Mouse (Mus musculus) heart, adult 2 months (tissue): ENCODE data around the gene Lrrc71. TPM values are rescaled to one million over a fixed set of nuclear protein-coding genes. Genes with fewer than 3 reads are reported as not detected.

Experiments used
- DNase-seq, 2 experiments: peaks; one replicate each; pipeline ENCODE4 v3.0.0; 2021
- H3K27ac ChIP-seq: fragments of 200-600 bp; 2 replicates; pipeline ENCODE4 v1.8.1; 2022
- H3K27me3 ChIP-seq: fragments of 200-500 bp; 2 replicates; pipeline ENCODE4 v1.6.1; 2012; ENCODE audit warnings: mild to moderate bottlenecking, low read length, inconsistent platforms, mixed read lengths; ENCODE audit not compliant: control insufficient read depth, insufficient read depth
- H3K36me3 ChIP-seq: fragments of 200-500 bp; 2 replicates; pipeline ENCODE4 v1.6.1; 2012; ENCODE audit warnings: low read length, inconsistent platforms; ENCODE audit not compliant: control insufficient read depth, insufficient read depth
- H3K4me1 ChIP-seq: fragments of 200-500 bp; 2 replicates; pipeline ENCODE4 v1.6.1; 2011; ENCODE audit warnings: low read length; ENCODE audit not compliant: control insufficient read depth, insufficient read depth
- H3K4me3 ChIP-seq: fragments of 200-600 bp; 2 replicates; pipeline ENCODE4 v1.8.1; 2022
- H3K79me2 ChIP-seq: fragments of 200-500 bp; replicated peaks from 2 replicates; pipeline ENCODE4 v1.6.1; 2012; ENCODE audit warnings: mild to moderate bottlenecking, inconsistent platforms, low read length, moderate library complexity, mixed read lengths; ENCODE audit not compliant: control insufficient read depth, insufficient read depth
- H3K9ac ChIP-seq: fragments of 200-500 bp; 2 replicates; pipeline ENCODE4 v1.6.1; 2012; ENCODE audit warnings: low read depth, mild to moderate bottlenecking, control low read depth, inconsistent platforms, low read length, mixed read lengths
- CTCF ChIP-seq: fragments of 200-600 bp; IDR thresholded peaks from 2 replicates; pipeline ENCODE4 v1.8.1; 2022; ENCODE audit warnings: antibody characterized with exemption, mild to moderate bottlenecking, moderate library complexity
- EP300 ChIP-seq: fragments of 200-500 bp; IDR thresholded peaks from 2 replicates; pipeline ENCODE4 v1.6.1; 2011; ENCODE audit warnings: low read depth, low read length, control low read depth; ENCODE audit not compliant: insufficient read depth
- POLR2A ChIP-seq: fragments of 200-500 bp; IDR thresholded peaks from 2 replicates; pipeline ENCODE4 v1.6.1; 2011; ENCODE audit warnings: mild to moderate bottlenecking, low read depth, low read length, control low read depth; ENCODE audit not compliant: insufficient read depth
- WGBS: fragments of 180-500 bp; shearing (Covaris S2); methylation state at CpG from one replicate; pipeline ENCODE4 v1.1.7; 2018; 5-methylcytosine and 5-hydroxymethylcytosine counted together
- intact Hi-C: fragments of 180-260 bp; cut with DNase I; formaldehyde crosslinking; loops from one replicate; pipeline ENCODE4 v1.15.1; 2025
- polyA plus RNA-seq: library from polyadenylated mRNA; depleted of rRNA; stranded (reverse); fragments of >200 nt; gene quantifications from 2 replicates; pipeline ENCODE4 v1.2.3, GENCODE M21; 2012
- total RNA-seq, 2 experiments: library from RNA; stranded (reverse); gene quantifications; 2 replicates each; pipeline ENCODE4 v1.2.3; 2021

The Lrrc71 gene
- total and polyA plus RNA-seq, 3 experiments: 0.36 to 1.1 (median 0.47) TPM

- TF ChIP-seq CTCF: no peak
- no peak for TF ChIP-seq POLR2A
- TF ChIP-seq EP300: no peak
- Histone ChIP-seq H3K4me1 (no peaks in the 10 kb centered on the region), H3K27me3 (peaks cover 2% of the 10 kb centered on the region; the same call in 1 of the 2 replicates), H3K27ac (no peak overlapping the region), H3K79me2 (no peaks in the 10 kb centered on the region), H3K4me3 (no peak overlapping the region), H3K9ac (no peak overlapping the region), H3K36me3 (no peaks in the 10 kb centered on the region)
- DNase-seq: no peak
- WGBS: 54% methylated on average over 1 of the region's 1 CpGs
- intact Hi-C loops: no loop called here
Measured at GRCm38 (mm10) chr3:87789248-87789647, 40.8 kb upstream of the Lrrc71 start.

DNA sequence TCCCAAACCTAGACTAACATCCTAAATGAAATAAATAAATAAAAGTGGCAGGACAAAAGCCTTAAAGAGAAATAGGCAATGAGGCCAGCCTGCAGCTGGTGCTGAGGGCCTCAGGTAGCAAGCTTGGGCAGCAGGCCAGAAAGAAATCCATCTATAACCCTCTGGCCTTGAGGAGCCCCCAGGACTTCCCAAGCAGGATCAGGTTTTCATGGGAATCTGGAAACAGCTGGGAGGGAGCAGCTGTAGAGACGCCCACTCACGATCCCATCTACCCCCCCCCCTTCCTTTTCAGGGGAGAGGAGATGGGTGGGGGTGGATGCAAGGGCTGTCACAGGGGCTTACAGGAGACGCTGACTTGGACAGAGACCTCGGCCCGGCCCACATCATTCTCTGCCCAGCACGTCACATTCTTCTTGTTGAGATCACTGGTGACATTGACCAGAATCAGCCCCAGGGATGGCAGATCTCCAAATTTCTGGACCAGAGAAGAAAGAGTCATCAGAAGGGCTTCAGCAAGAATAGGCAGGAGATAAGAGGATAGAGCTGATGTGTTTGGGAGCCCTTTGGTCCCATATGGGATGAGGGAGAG, 37.3 kb upstream of the Lrrc71 start:
- no peaks in the 10 kb centered on the region for H3K27me3 ChIP-seq
- TF ChIP-seq EP300 (no peak), POLR2A (no peak), CTCF (no peak)
- no peak for DNase-seq

DNA sequence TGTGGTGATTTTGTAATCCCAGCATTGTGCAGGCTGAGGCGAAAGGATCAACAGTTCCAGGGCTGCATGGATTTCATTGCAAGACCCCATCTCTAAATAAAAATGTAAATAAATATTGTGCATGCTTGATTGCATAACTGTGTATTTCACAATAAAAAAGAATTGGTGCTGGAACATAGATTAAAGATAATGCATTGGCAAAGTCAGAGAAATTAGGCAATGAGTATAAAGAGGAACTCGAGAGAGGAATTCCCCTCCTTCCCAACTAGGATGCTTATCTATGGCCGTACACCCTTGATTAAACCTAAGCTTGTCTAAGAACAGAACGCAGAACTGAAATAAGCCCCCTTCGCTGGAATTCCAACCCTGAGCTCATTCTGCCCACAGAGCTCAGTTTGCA, 36.7 kb upstream of the Lrrc71 start:
- no peak overlapping the region for H3K27ac ChIP-seq
- H3K9ac ChIP-seq: no peak overlapping the region
- H3K4me1 ChIP-seq: no peaks in the 10 kb centered on the region
- TF ChIP-seq EP300 (no peak), POLR2A (no peak), CTCF (no peak)
- H3K4me3 ChIP-seq: no peak overlapping the region
- no peaks in the 10 kb centered on the region for H3K79me2 ChIP-seq
- no peak for DNase-seq
- no peaks in the 10 kb centered on the region for H3K36me3 ChIP-seq
- intact Hi-C loops: no loop called here
- no peaks in the 10 kb centered on the region for H3K27me3 ChIP-seq
- WGBS: 68% methylated on average over 5 of the region's 5 CpGs

More for the DNA sequence above, 37.3 kb upstream of the Lrrc71 start:
- 22% methylated on average over 6 of the region's 6 CpGs for WGBS
- H3K4me1 ChIP-seq: no peaks in the 10 kb centered on the region
- no peaks in the 10 kb centered on the region for H3K79me2 ChIP-seq
- intact Hi-C loops: no loop called here
- no peak overlapping the region for H3K9ac ChIP-seq
- no peaks in the 10 kb centered on the region for H3K36me3 ChIP-seq
- no peak overlapping the region for H3K27ac ChIP-seq
- no peak overlapping the region for H3K4me3 ChIP-seq

DNA sequence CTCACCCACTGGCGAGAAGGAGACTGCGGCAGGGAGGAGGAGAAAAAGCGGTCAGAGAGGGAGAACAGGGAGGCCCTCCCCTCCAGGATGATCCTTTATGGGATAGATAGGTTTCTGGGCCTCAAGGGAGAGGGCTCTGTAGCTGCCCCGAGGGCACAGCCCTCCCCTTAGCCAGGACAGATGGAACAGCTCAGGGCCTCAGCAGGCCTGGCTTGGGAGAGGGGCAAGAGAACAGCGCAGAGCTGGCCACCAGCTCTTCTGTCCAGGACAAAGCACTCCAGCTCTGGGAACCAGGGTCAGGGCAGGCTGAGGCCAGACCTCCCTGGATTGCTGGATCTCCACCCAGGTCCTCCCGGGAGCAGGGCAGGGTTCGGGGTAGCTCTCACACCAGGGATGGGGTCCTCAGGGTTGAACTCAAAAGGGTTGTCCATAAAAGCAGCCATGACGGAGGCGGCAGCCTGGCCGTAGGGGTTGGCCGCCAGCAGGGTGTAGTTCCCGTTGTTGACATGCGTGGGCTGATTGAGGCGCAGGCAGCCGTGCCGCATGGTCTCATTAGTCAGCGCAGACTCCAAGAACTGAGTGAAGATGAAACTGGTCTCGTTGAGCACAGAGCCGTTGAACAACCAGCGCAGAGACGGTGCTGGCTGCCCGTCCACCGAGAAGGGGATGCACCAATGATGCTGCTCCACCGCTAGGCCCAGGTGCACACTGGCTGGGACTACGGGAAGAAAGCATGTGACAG, 35.0 kb upstream of the Lrrc71 start:
- H3K27me3 ChIP-seq: no peaks in the 10 kb centered on the region
- peak in 1 of 2 experiments; percentile 30 for DNase-seq
- H3K27ac ChIP-seq: no peak overlapping the region
- H3K79me2 ChIP-seq: no peaks in the 10 kb centered on the region
- H3K9ac ChIP-seq: no peak overlapping the region
- H3K4me3 ChIP-seq: no peak overlapping the region
- H3K4me1 ChIP-seq: no peaks in the 10 kb centered on the region
- H3K36me3 ChIP-seq: no peaks in the 10 kb centered on the region
- WGBS: 82% methylated on average over 25 of the region's 25 CpGs
- intact Hi-C loops: no loop called here
- no peak for TF ChIP-seq POLR2A
- TF ChIP-seq EP300: no peak
- no peak for TF ChIP-seq CTCF

DNA sequence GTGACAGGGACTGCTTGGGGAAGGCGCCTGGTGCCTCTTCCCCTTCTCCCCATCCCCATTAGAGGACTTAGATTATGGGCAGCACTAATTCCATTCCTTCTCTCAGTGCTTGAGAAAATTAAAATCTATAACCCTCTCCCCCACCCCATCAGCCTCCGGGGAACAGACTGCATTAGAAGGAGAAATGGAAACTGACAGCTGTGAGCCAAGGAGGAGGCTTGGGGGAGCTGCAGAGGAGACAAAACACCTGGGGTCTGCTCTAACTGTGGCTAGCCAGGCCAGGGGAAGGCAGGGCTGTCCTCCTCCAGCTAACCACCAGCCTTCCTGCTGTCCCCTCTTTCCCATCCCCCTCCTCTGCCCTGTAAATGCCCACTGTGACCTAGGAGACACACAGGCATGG, 30.7 kb upstream of the Lrrc71 start:
- Histone ChIP-seq H3K4me3 (no peak overlapping the region), H3K27ac (no peak overlapping the region), H3K9ac (no peak overlapping the region), H3K4me1 (no peaks in the 10 kb centered on the region), H3K27me3 (no peaks in the 10 kb centered on the region; the same call in 1 of the 2 replicates), H3K36me3 (no peaks in the 10 kb centered on the region), H3K79me2 (no peaks in the 10 kb centered on the region)
- TF ChIP-seq EP300 (no peak), CTCF (no peak), POLR2A (no peak)
- 47% methylated on average over 2 of the region's 2 CpGs for WGBS
- no peak for DNase-seq
- intact Hi-C loops: no loop called here

- Histone ChIP-seq H3K27ac (no peak overlapping the region), H3K27me3 (no peaks in the 10 kb centered on the region; the same call in 1 of the 2 replicates), H3K4me3 (no peak overlapping the region), H3K4me1 (no peaks in the 10 kb centered on the region), H3K9ac (no peak overlapping the region), H3K36me3 (no peaks in the 10 kb centered on the region), H3K79me2 (no peaks in the 10 kb centered on the region)
- TF ChIP-seq CTCF: no peak
- no peak for TF ChIP-seq EP300
- no peak for TF ChIP-seq POLR2A
- DNase-seq: no peak
- WGBS: 51% methylated on average over 23 of the region's 23 CpGs
- intact Hi-C loops: no loop called here
Measured at GRCm38 (mm10) chr3:87778283-87778682, 29.9 kb upstream of the Lrrc71 start.
